Mouse (Mus musculus) erythroblast, adult 5-6 weeks (primary cell): ENCODE results near the gene Gm8113. TPM values are rescaled to one million over a fixed set of nuclear protein-coding genes. Genes with fewer than 3 reads are reported as not detected.
"Not testable (repeated sequence)": the region's sequence is repeated elsewhere in the genome, so short reads cannot be mapped to it uniquely, and the experiment has no call there.

Experiments
- ATAC-seq: replicated peaks from 2 replicates; pipeline ENCODE4 v1.8.0; 2016; ENCODE audit warnings: moderate number of reproducible peaks, mild to moderate bottlenecking, moderate TSS enrichment, inconsistent platforms; ENCODE audit not compliant: poor library complexity, low FRiP score, severe bottlenecking
- total RNA-seq, 2 experiments: library from RNA; stranded (forward) in 1 of 2; stranded (reverse) in 1 of 2; fragments of 150-400 nt in 1 of 2; fragments of 200-764, 138-1000 nt in 1 of 2; gene quantifications; 2 replicates each; pipeline versions ENCODE4 v1.2.3 to v1.2.4; 2015 to 2017; ENCODE audit warnings: low replicate concordance in 2 of 2

Gene Gm8113
- total RNA-seq (2015; ENCODE audit: low replicate concordance) (6.3 and 12.5 TPM in 2 replicates), total RNA-seq (2017; ENCODE audit: low replicate concordance) (5.7 and 7.7 TPM in 2 replicates)

DNA sequence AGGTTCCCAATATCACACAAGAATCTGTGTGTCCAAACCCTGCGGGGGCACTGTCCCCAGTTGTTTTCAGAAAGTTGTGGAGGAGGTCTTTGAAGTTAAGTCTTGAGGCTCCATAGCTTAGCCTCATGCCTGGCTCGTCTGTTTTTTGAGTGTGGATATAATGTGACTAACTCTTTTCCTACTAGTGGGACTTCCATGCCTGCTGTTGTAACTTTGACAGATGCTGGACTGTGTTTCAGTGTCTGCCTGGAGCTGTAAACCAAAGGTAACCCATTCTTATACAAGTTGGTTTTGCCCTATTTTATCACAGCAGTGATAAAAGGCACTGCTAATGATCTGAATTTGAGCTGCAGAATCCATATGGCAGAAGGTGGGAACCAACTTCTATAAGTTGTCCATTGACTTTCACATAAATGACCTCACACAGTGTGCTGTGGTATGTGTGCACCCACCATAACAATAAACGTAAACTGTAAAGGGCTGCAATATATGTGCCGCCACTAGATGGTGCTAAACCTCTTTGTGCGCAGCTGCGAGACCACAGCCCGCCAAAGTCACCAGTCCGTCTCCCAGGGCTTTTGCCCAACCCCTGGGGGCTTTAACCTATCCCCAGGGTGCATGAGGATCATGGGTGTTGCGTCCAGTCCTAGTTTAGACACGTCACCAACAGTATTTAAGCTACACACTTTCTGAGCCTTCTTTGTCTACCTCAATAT is at the start of gene Gm8113:
TSS of gene Gm8113 (plus strand) at position 703 of the 716 bp plus-strand sequence.
- peak; percentile 69; the same call in 1 of the 2 replicates for ATAC-seq

DNA sequence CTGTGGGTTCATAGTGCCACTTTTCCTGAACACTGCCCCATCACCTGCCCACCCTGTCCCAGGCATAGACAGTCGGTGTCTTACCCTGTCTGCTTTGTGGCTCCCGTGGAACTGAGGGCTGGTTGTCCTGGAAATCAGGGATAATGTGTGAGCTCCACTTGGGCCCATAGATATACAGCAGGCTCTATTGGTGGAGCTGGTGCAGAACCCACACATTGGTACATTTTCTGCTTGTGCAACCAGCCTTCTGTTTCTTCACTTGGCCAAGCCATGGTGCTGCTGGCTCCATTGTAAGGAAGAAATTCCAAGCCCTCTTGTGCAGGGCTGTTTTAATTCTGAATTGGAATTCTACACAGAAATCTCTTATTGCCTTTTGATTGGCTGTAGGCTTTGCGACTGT is 49.8 kb upstream of the Gm8113 start, which contains the start of gene Ear1:
TSS of gene Ear1 (minus strand) at position 101 of the 400 bp plus-strand sequence.
- not testable (repeated sequence) for ATAC-seq

DNA sequence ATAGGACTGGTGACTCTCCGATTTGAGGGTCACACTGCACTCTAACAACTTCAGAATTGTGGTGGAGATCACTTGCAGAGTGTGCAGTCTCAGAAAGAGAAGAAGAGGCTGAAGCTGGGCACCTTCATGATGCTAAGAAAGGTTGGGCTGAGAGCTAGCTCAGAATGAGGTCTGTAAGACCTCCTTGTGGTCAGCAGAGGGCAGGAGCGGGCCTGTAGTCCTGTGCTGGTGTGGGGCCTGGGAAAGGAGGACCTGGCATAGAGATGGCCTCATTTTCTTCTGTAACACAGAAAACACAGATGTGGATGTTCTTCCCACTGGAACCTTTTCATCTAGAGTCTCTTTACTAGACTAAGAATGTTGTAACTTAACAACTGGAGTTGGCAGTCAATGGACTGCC is 47.4 kb upstream of the Gm8113 start:
- ATAC-seq, result not testable (repeated sequence)

DNA sequence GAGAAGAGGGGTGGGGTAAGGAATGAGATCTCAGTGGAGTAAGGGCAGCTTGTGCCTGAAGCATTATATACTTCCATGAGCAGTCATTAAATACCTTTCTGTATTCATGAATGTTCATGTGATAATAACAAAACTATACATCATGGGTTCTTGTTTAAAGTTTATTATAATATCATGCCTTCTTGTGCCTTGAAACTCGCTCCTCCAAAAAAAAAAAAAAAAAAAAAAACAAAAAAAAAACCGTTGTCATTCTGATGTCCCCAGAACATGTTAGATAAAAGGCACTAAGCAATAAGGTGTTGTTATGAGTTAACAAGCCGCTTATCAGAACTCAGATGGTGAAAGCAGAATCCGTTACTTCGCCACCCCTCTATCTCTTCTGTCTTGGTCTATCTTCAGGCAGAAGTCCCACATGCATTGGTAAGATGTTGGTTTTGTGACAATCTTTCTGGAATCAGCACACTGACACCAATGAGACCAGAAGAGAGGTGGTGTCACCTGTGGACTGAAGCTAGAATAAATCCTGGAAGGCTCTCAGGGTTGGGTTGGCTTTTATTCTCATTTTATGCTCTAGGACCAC is 45.1 kb upstream of the Gm8113 start:
- not testable (repeated sequence) for ATAC-seq

DNA sequence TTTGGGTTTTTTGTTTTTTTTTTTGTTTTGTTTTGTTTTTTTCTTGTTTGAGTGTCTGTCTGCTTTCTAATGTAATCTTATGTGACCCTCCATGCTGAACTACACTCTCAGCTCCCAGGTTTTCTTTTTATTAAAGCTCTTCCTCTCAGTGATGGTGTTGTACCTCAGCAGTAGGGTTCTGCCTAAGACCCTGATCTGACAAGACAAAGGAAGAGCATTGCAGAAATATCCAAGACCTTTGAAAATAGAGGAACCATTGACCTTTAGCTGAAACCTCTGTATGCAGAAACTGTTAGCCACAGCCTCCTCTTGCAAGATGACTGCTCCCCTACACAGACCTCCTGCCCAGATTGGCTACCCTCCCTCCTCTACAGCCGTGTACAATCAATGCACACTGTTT is 39.0 kb upstream of the Gm8113 start:
- not testable (repeated sequence) for ATAC-seq

DNA sequence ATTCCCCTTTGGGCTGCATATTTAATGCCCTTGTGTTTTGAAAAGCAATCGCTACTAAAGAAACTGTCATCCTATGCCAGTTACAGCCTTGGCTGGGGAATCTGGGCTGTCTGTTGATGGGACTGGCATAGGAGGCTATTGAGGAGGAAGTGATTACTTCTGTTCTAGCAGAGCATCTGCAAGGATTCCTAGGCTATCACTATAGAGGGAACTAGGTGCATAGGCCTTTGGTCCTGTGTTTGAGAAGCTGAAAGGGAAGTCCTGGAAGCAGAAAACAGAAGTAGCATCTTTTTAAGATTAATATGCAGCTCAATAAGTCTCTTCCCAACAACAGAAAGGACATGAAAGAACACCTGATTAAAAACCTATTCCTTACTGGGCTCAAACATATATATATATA is 33.9 kb upstream of the Gm8113 start:
- not testable (repeated sequence) for ATAC-seq

DNA sequence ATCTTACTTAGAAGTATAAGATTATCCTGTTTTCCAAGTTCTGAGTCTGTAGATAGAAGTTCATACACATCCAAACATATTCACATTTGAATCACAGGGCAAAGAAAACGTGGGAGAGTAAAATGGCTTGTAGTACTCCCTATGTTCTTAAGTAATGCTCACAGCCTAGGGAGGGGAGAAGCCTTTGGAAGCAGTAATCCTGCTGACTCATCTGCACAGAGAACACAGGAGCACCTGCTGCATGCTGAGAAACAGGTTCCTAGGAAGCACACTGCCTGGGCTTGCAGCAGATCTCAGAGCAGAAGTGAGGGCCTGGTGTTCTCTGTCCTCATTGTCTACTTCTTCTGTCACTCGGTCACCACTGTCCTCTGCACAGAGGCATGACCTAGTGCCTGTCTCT is 29.8 kb upstream of the Gm8113 start:
- not testable (repeated sequence) for ATAC-seq

DNA sequence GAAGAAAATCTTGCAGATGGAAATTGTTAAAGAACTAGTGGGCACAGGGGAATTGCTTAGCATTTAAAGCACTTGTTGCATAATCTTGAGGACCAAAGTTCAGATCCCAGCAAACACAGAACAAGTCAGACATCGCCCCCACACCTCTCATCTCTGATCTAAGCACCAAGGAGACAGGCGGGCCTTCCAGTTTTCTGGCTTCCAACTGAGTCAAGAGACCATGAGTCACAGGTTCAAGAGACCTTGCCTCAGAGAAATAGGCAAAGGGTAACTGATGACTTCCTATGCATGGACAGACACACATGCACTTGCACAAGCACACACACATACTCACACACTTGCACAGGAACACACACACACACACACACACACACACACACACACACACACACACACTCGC is 26.6 kb upstream of the Gm8113 start:
- not testable (repeated sequence) for ATAC-seq

DNA sequence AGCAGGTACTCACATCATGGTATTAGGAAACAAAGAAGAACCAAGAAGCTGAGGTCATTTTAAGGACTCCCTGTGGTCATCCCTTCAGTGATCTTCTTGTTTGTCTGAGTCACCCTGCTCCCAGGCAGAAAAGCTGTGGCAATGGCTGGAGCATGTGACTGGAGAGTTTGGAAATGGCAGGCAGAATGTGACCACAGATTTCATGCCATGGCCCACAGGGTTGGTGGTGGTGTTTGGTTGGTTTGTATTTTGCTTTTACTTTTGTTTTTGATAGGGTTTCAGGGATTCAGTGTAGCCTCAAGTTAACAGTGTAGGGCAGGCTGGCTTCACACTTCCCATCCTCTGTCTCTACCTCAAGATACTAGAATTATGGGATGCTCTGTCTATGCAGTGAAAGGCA is 7.0 kb upstream of the Gm8113 start:
- not testable (repeated sequence) for ATAC-seq

DNA sequence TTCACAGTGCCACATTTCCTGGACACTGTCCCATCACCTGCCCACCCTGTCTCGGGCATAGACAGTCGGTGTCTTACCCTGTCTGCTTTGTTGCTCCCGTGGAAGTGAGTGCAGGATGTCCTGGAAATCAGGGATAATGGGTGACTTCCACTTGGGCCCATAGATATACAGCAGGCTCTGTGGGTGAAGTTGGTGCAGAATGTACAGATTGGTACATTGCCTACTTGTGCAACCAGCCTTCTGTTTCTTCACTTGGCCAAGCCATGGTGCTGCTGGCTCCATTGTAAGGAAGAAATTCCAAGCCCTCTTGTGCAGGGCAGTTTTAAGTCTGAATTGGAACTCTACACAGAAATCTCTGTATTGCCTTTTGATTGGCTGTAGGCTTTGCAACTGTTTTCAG is 1.7 kb upstream of the Gm8113 start, which contains the start of gene Ear10:
TSS of gene Ear10 (minus strand) at position 101 of the 400 bp plus-strand sequence.
- ATAC-seq, result not testable (repeated sequence)

DNA sequence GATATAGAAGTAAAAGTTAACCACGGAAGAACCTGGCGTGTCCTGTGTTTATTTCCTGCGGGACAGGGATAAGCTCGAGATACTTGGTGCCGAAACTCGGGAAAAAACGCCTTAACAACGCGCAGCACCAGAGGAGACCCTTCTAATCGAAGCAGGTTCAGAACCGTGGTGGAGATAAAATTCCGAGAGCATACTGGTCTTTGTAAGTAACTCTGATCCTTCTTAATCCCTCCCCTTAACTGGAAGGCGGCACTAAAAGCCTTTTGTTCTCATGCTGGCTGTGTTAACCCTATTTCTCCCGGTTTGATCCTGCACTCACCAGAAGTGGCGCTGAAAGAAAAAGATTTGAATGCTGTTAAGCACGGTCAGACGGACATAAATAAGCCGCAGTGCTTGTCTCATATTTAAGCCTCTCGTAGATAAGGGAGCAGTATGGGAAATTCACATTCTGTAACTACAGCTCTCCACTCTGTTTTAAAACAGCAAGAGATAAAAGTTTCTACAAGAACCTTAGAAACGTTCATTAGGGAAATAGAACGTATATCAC is 287 bp downstream of the Gm8113 start:
- ATAC-seq, result not testable (repeated sequence)

DNA sequence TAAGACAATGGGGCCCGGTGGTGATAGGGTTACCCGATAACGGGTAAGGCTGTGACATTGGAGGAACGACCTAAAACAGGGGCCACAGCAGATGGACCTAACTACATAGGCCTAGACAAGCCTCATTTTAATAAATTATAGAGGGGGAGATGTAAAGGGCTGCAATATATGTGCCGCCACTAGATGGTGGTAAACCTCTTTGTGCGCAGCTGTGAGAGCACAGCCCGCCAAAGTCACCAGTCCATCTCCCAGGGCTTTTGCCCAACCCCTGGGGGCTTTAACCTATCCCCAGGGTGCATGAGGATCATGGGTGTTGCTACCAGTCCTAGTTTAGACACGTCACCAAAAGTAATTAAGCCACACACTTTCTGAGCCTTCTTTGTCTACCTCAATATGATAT is 7.8 kb downstream of the Gm8113 start:
- not testable (repeated sequence) for ATAC-seq

DNA sequence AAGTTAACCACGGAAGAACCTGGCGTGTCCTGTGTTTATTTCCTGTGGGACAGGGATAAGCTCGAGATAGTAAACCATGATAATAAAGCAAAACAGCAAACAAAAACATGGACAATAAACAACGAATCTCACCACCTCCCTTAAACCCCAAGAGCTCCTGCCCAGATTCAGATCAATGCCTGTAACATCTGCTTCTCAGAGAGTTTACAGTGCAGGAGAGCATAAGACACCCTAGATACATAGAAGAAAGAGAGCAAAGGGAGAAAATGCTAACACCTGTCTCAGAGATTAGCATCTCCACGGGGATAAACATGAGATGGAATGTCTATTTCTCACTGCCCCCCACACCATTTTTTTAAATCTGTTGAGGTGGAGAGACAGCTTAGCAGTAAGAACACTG is 8.2 kb downstream of the Gm8113 start:
- not testable (repeated sequence) for ATAC-seq

DNA sequence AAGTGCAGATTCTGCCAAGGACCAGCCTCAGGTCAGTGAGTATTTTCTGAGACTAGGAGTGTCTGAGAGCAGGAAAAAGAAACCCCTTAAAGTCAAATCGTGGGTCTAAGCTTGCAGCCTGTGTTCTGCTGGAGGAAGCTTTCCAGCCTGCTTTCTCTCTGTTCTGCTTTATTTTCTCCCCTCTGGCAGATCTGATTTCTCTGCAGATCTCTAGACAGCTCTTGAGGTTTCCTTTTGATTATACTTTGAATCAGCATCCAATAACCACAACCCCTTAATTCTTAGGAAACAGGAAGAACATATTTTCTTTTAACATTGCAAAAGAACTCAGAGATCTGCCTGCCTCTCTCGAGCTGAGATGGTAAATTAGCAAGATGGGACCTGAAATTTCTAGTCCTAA is 28.2 kb downstream of the Gm8113 start:
- ATAC-seq, result not testable (repeated sequence)

DNA sequence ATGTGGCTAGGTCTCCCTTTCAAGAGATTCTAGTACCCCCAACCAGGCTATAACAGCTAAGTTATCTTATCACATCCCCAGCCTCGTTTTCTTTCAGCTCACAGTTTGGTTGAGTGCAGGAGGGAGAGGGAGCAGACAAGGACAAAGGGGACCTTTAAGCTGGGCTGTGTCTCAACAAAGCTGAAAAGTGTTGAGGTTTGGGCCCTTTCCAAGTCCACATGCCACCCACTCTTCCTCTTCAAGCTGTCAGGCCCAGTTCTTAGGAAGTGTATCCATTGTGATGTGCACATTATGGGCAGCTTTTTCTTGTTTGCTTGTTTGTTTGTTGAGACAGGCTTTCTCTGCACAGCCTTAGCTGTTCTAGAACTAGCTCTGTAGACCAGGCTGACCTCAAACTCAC is 29.9 kb downstream of the Gm8113 start:
- not testable (repeated sequence) for ATAC-seq

DNA sequence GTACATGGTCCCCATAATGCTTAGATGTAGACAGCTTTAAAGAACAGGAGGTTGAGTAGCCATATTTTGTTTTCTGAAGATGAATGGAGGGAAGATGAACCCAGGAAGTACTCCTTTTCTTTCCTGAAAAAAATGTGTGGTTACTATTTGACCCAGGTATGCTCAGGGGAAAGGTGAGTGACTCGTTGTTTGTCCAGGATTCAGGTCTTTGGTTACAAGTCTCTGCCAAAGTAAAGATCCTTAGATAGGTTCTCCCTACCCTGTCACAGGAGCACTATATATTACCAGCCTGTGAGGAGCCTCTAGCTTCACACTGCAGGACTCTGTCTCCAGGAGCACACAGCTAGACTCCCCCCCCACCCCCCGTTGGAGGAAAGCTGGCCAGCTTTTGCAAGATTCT is 31.6 kb downstream of the Gm8113 start, which contains the start of gene Ang5:
TSS of gene Ang5 (plus strand) at position 301 of the 400 bp plus-strand sequence.
- ATAC-seq, result not testable (repeated sequence)

Other genes with a start within 250 kb of the Gm8113 start
- not detected in 2 replicates for gene Gm8165, start 248.2 kb upstream of the Gm8113 start, total RNA-seq (2015; ENCODE audit: low replicate concordance)
- gene Gm8165, start 248.2 kb upstream of the Gm8113 start, total RNA-seq (2017; ENCODE audit: low replicate concordance), result not detected in 2 replicates
- not detected in 2 replicates for gene Gm7324, start 227.6 kb upstream of the Gm8113 start, total RNA-seq (2015; ENCODE audit: low replicate concordance)
- 3.3 TPM in 1 of 2 replicates, not detected in the other for gene Gm7324, start 227.6 kb upstream of the Gm8113 start, total RNA-seq (2017; ENCODE audit: low replicate concordance)
- gene Gm16506, start 197.9 kb upstream of the Gm8113 start, total RNA-seq (2015; ENCODE audit: low replicate concordance), result not detected in 2 replicates
- not detected in 2 replicates for gene Gm16506, start 197.9 kb upstream of the Gm8113 start, total RNA-seq (2017; ENCODE audit: low replicate concordance)
- gene Gm6526, start 177.5 kb upstream of the Gm8113 start, total RNA-seq (2015; ENCODE audit: low replicate concordance), result not detected in 2 replicates
- gene Gm6526, start 177.5 kb upstream of the Gm8113 start, total RNA-seq (2017; ENCODE audit: low replicate concordance), result not detected in 2 replicates
- not detected in 2 replicates for gene Gm8180, start 140.6 kb upstream of the Gm8113 start, total RNA-seq (2015; ENCODE audit: low replicate concordance)
- gene Gm8180, start 140.6 kb upstream of the Gm8113 start, total RNA-seq (2017; ENCODE audit: low replicate concordance), result not detected in 2 replicates
- 55.7 and 64.8 TPM in 2 replicates for gene Ear1, start 49.9 kb upstream of the Gm8113 start, total RNA-seq (2015; ENCODE audit: low replicate concordance)
- 57.6 and 70.3 TPM in 2 replicates for gene Ear1, start 49.9 kb upstream of the Gm8113 start, total RNA-seq (2017; ENCODE audit: low replicate concordance)
- not detected in 2 replicates for gene Ear10, start 1.8 kb upstream of the Gm8113 start, total RNA-seq (2015; ENCODE audit: low replicate concordance)
- gene Ear10, start 1.8 kb upstream of the Gm8113 start, total RNA-seq (2017; ENCODE audit: low replicate concordance), result not detected in 2 replicates
- gene Ang5, start 31.7 kb downstream of the Gm8113 start, total RNA-seq (2015; ENCODE audit: low replicate concordance), result not detected in 2 replicates
- not detected in 2 replicates for gene Ang5, start 31.7 kb downstream of the Gm8113 start, total RNA-seq (2017; ENCODE audit: low replicate concordance)
- not detected in 2 replicates for gene Ang6, start 76.9 kb downstream of the Gm8113 start, total RNA-seq (2015; ENCODE audit: low replicate concordance)
- gene Ang6, start 76.9 kb downstream of the Gm8113 start, total RNA-seq (2017; ENCODE audit: low replicate concordance), result not detected in 2 replicates
- 73.6 and 109 TPM in 2 replicates for gene Ear2, start 177.3 kb downstream of the Gm8113 start, total RNA-seq (2015; ENCODE audit: low replicate concordance)
- gene Ear2, start 177.3 kb downstream of the Gm8113 start, total RNA-seq (2017; ENCODE audit: low replicate concordance), result 95.7 and 162 TPM in 2 replicates
- gene Gm3327, start 198.5 kb downstream of the Gm8113 start, total RNA-seq (2015; ENCODE audit: low replicate concordance), result not detected in 2 replicates
- not detected in 2 replicates for gene Gm3327, start 198.5 kb downstream of the Gm8113 start, total RNA-seq (2017; ENCODE audit: low replicate concordance)